Mouse (Mus musculus): ENCODE data around the gene Hdac7.

DNA sequence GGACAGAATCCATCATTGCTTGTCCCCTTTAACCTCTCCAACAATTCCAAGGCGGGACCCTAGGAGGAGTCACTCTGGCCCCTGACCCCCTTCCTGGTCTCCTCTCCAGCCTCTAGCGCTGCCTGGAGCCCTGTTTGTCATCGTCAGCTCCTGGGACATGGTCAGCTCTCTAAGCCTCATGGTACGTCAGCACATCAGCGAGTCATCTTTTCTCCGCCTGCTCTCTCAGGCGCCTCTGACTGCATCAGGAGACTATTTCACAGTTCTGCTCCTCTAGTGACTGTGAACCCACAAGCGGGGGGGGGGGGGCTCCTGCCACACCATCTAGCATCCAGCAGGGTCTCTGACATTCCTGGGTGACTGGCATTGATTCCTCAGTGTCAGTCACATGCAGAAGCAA, 88.9 kb downstream of the Hdac7 start:
- TF ChIP-seq CTCF (IDR thresholded peaks at IDR 0.05; ENCODE audit: extremely low read depth, insufficient read length, insufficient replicate concordance, low read depth, low read length) (no peak), POLR2A (IDR thresholded peaks at IDR 0.05; ENCODE audit: low read depth, low read length) (no peak)

Measured in small intestine, adult 2 months (tissue).